Mouse (Mus musculus) heart, adult 2 months (tissue): ENCODE results near the gene Sgsm1. TPM values are rescaled to one million over a fixed set of nuclear protein-coding genes. Genes with fewer than 3 reads are reported as not detected.

ENCODE experiments used
- DNase-seq, 2 experiments: peaks; one replicate each; pipeline ENCODE4 v3.0.0; 2021
- H3K27ac ChIP-seq: fragments of 200-600 bp; 2 replicates; pipeline ENCODE4 v1.8.1; 2022
- H3K27me3 ChIP-seq: fragments of 200-500 bp; 2 replicates; pipeline ENCODE4 v1.6.1; 2012; ENCODE audit warnings: mild to moderate bottlenecking, low read length, inconsistent platforms, mixed read lengths; ENCODE audit not compliant: control insufficient read depth, insufficient read depth
- H3K36me3 ChIP-seq: fragments of 200-500 bp; 2 replicates; pipeline ENCODE4 v1.6.1; 2012; ENCODE audit warnings: low read length, inconsistent platforms; ENCODE audit not compliant: control insufficient read depth, insufficient read depth
- H3K4me1 ChIP-seq: fragments of 200-500 bp; 2 replicates; pipeline ENCODE4 v1.6.1; 2011; ENCODE audit warnings: low read length; ENCODE audit not compliant: control insufficient read depth, insufficient read depth
- H3K4me3 ChIP-seq: fragments of 200-600 bp; 2 replicates; pipeline ENCODE4 v1.8.1; 2022
- H3K79me2 ChIP-seq: fragments of 200-500 bp; replicated peaks from 2 replicates; pipeline ENCODE4 v1.6.1; 2012; ENCODE audit warnings: mild to moderate bottlenecking, inconsistent platforms, low read length, moderate library complexity, mixed read lengths; ENCODE audit not compliant: control insufficient read depth, insufficient read depth
- H3K9ac ChIP-seq: fragments of 200-500 bp; 2 replicates; pipeline ENCODE4 v1.6.1; 2012; ENCODE audit warnings: low read depth, mild to moderate bottlenecking, control low read depth, inconsistent platforms, low read length, mixed read lengths
- CTCF ChIP-seq: fragments of 200-600 bp; IDR thresholded peaks from 2 replicates; pipeline ENCODE4 v1.8.1; 2022; ENCODE audit warnings: antibody characterized with exemption, mild to moderate bottlenecking, moderate library complexity
- EP300 ChIP-seq: fragments of 200-500 bp; IDR thresholded peaks from 2 replicates; pipeline ENCODE4 v1.6.1; 2011; ENCODE audit warnings: low read depth, low read length, control low read depth; ENCODE audit not compliant: insufficient read depth
- POLR2A ChIP-seq: fragments of 200-500 bp; IDR thresholded peaks from 2 replicates; pipeline ENCODE4 v1.6.1; 2011; ENCODE audit warnings: mild to moderate bottlenecking, low read depth, low read length, control low read depth; ENCODE audit not compliant: insufficient read depth
- WGBS: fragments of 180-500 bp; shearing (Covaris S2); methylation state at CpG from one replicate; pipeline ENCODE4 v1.1.7; 2018; 5-methylcytosine and 5-hydroxymethylcytosine counted together
- intact Hi-C: fragments of 180-260 bp; cut with DNase I; formaldehyde crosslinking; loops from one replicate; pipeline ENCODE4 v1.15.1; 2025
- polyA plus RNA-seq: library from polyadenylated mRNA; depleted of rRNA; stranded (reverse); fragments of >200 nt; gene quantifications from 2 replicates; pipeline ENCODE4 v1.2.3, GENCODE M21; 2012
- total RNA-seq, 2 experiments: library from RNA; stranded (reverse); gene quantifications; 2 replicates each; pipeline ENCODE4 v1.2.3; 2021

The Sgsm1 gene
- total and polyA plus RNA-seq, 3 experiments, result 0.43 to 1.2 (median 0.52) TPM

GRCm38 (mm10) chr5:113290149-113290548, 20.4 kb downstream of the Sgsm1 start:
- Histone ChIP-seq H3K27me3 (peaks cover 10% of the 10 kb centered on the region), H3K4me3 (no peak overlapping the region), H3K4me1 (no peaks in the 10 kb centered on the region), H3K36me3 (no peaks in the 10 kb centered on the region), H3K27ac (no peak overlapping the region), H3K9ac (no peak overlapping the region), H3K79me2 (no peaks in the 10 kb centered on the region)
- no peak for DNase-seq
- intact Hi-C loops, result no loop called here
- no peak for TF ChIP-seq EP300
- no peak for TF ChIP-seq CTCF
- no peak for TF ChIP-seq POLR2A
- WGBS, result 33% methylated on average over 14 of the region's 14 CpGs

- TF ChIP-seq EP300, result no peak
- TF ChIP-seq POLR2A, result no peak
- no peak for TF ChIP-seq CTCF
- 34% methylated on average over 13 of the region's 13 CpGs for WGBS
- peaks cover 10% of the 10 kb centered on the region for H3K27me3 ChIP-seq
- H3K4me3 ChIP-seq, result no peak overlapping the region
- H3K36me3 ChIP-seq, result no peaks in the 10 kb centered on the region
- H3K79me2 ChIP-seq, result no peaks in the 10 kb centered on the region
- intact Hi-C loops, result no loop called here
- H3K4me1 ChIP-seq, result no peaks in the 10 kb centered on the region
- no peak overlapping the region for H3K9ac ChIP-seq
- DNase-seq, result no peak
- H3K27ac ChIP-seq, result no peak overlapping the region
Measured at GRCm38 (mm10) chr5:113288490-113288889, 22.1 kb downstream of the Sgsm1 start.

- H3K79me2 ChIP-seq, result no peaks in the 10 kb centered on the region
- intact Hi-C loops, result no loop called here
- H3K9ac ChIP-seq, result no peak overlapping the region
- H3K36me3 ChIP-seq, result no peaks in the 10 kb centered on the region
- no peak overlapping the region for H3K27ac ChIP-seq
- WGBS, result 39% methylated on average over 5 of the region's 5 CpGs
- H3K4me3 ChIP-seq, result no peak overlapping the region
- H3K4me1 ChIP-seq, result no peaks in the 10 kb centered on the region
- TF ChIP-seq EP300, result no peak
- no peak for TF ChIP-seq CTCF
- TF ChIP-seq POLR2A, result no peak
- peaks cover 10% of the 10 kb centered on the region for H3K27me3 ChIP-seq
- no peak for DNase-seq
Measured at GRCm38 (mm10) chr5:113287762-113288161, 22.8 kb downstream of the Sgsm1 start.

GRCm38 (mm10) chr5:113286591-113287520, 23.7 kb downstream of the Sgsm1 start:
- Histone ChIP-seq H3K9ac (no peak overlapping the region), H3K27me3 (peaks cover 10% of the 10 kb centered on the region), H3K79me2 (no peaks in the 10 kb centered on the region), H3K27ac (no peak overlapping the region), H3K4me3 (no peak overlapping the region), H3K4me1 (no peaks in the 10 kb centered on the region), H3K36me3 (no peaks in the 10 kb centered on the region)
- peak in 1 of 2 experiments; percentile 59 for DNase-seq
- 7% methylated on average over 57 of the region's 60 CpGs for WGBS
- intact Hi-C loops, result no loop called here
- TF ChIP-seq POLR2A (no peak), CTCF (peak; percentile 72)

- Histone ChIP-seq H3K27me3 (peaks cover 10% of the 10 kb centered on the region), H3K4me3 (no peak overlapping the region), H3K36me3 (no peaks in the 10 kb centered on the region), H3K79me2 (no peaks in the 10 kb centered on the region), H3K9ac (no peak overlapping the region), H3K27ac (no peak overlapping the region), H3K4me1 (no peaks in the 10 kb centered on the region)
- no peak for DNase-seq
- 71% methylated on average over 11 of the region's 11 CpGs for WGBS
- no peak for TF ChIP-seq POLR2A
- no peak for TF ChIP-seq EP300
- no peak for TF ChIP-seq CTCF
- intact Hi-C loops, result no loop called here
Measured at GRCm38 (mm10) chr5:113286048-113286447, 24.5 kb downstream of the Sgsm1 start.

- no peaks in the 10 kb centered on the region for H3K36me3 ChIP-seq
- no peaks in the 10 kb centered on the region for H3K4me1 ChIP-seq
- peaks cover 10% of the 10 kb centered on the region for H3K27me3 ChIP-seq
- no peak overlapping the region for H3K27ac ChIP-seq
- H3K9ac ChIP-seq, result no peak overlapping the region
- no peak overlapping the region for H3K4me3 ChIP-seq
- TF ChIP-seq EP300 (no peak), CTCF (0 out of 2 replicates have a peak, but pooled peaks have one; percentile 7)
- 57% methylated on average over 16 of the region's 16 CpGs for WGBS
- H3K79me2 ChIP-seq, result no peaks in the 10 kb centered on the region
- intact Hi-C loops, result no loop called here
- no peak for DNase-seq
Measured at GRCm38 (mm10) chr5:113285541-113285940, 25.0 kb downstream of the Sgsm1 start.
